Mouse (Mus musculus): ENCODE measurements at regions not wholly inside any gene's neighbourhood (a gene's known extent, or its start where the extent isn't known, plus 50 kb on each side); places are given as distances from the start of the nearest gene placed in this dataset.
"Not testable (repeated sequence)": the region's sequence is repeated elsewhere in the genome, so short reads cannot be mapped to it uniquely, and the experiment has no call there.

- intact Hi-C loops (cut with DNase I; ENCODE audit: low total_unique reads): no loop called here
Observed at GRCm38 (mm10) chr13:27945062-27945461, 71.0 kb upstream of the Prl4a1 start.

GRCm38 (mm10) chr13:27960421-27960820 lies 55.6 kb upstream of the Prl4a1 start:
- DNase-seq; intact Hi-C loops (cut with DNase I; ENCODE audit: low total_unique reads): not testable (repeated sequence)

More at GRCm38 (mm10) chr13:27945062-27945461, 71.0 kb upstream of the Prl4a1 start:
- peak; percentile 20 for DNase-seq

- intact Hi-C loops (cut with DNase I; ENCODE audit: low total_unique reads): not testable (repeated sequence)
Observed at GRCm38 (mm10) chr13:27962381-27962780, 53.6 kb upstream of the Prl4a1 start.

GRCm38 (mm10) chr13:27966021-27966420 lies 50.0 kb upstream of the Prl4a1 start:
- intact Hi-C loops (cut with DNase I; ENCODE audit: low total_unique reads); DNase-seq: not testable (repeated sequence)

More at GRCm38 (mm10) chr13:27962381-27962780, 53.6 kb upstream of the Prl4a1 start:
- not testable (repeated sequence) for DNase-seq
